Mouse (Mus musculus): Measurements from ENCODE around the gene Zmym3. TPM values are rescaled to one million over a fixed set of nuclear protein-coding genes. Genes with fewer than 3 reads are reported as not detected.
"Not testable (repeated sequence)": the region's sequence is repeated elsewhere in the genome, so short reads cannot be mapped to it uniquely, and the experiment has no call there.

The Zmym3 gene
- polyA plus RNA-seq, 1 experiment from 2014 or later: 24.2 TPM

DNA sequence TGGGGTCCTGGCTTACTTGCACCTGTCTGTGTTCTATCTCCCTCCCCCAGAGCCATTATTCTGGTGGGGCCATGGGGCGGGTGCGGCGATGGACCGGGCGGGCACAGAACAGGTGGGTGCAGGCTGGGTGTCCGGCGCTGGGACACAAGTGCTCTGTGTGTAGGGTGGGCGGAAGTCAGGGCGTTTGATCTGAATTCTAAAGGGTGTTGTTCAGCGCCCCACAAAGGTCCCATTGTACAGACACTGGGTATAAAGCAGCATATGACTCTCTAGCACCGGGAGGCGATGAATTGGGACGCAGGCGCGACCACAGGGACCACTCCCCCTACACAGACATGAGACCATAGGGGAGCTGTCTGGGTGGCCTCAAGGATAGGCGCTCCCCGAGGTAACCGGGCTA lies 37.2 kb downstream of the Zmym3 start:
- no peak overlapping the region for H3K9ac ChIP-seq (ENCODE audit: low read depth, low read length)
- no peak overlapping the region for H3K4me3 ChIP-seq (ENCODE audit: low read depth, low read length)
- H3K4me1 ChIP-seq (replicated peaks; ENCODE audit: control insufficient read depth, insufficient read depth, low read length): no peaks in the 10 kb centered on the region
- no peak for ATAC-seq (ENCODE audit: low FRiP score)
- no peak overlapping the region for H3K4me2 ChIP-seq (replicated peaks; ENCODE audit: low read depth, low read length)
- DNase-seq (ENCODE audit: low spot score): no peak
- no peaks in the 10 kb centered on the region for H3K36me3 ChIP-seq (ENCODE audit: control insufficient read depth, insufficient read depth, low read length)
- no peak overlapping the region for H3K27ac ChIP-seq (ENCODE audit: low read depth, low read length)
- H3K9me3 ChIP-seq (ENCODE audit: control insufficient read depth, low read length): no peaks in the 10 kb centered on the region
- peaks cover 37% of the 10 kb centered on the region for H3K27me3 ChIP-seq (ENCODE audit: control insufficient read depth, insufficient read depth, low read length)
- WGBS: 25% methylated on average over 18 of the region's 18 CpGs

DNA sequence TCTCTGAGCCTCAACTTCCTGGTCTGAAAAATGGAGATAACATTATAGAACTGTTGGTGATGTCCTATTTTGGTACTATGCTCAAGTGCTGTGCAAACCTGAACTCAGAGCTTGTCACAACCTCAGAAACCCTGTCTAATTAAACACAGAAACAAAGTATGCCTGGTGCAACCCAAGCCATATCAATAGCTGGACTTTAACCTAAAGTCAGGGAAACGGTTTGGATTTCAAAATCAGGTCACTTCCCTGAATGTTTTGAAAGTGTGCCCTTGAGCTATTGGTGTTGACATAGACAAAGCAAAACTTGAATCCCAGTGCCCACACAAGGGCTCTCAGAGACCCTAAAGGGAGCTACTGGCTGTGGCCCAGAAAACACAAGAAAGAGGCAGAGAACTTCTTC lies 40.9 kb downstream of the Zmym3 start:
- H3K36me3 ChIP-seq (ENCODE audit: control insufficient read depth, insufficient read depth, low read length): no peaks in the 10 kb centered on the region
- H3K27ac ChIP-seq (ENCODE audit: low read depth, low read length): no peak overlapping the region
- WGBS: 76% methylated on average over 1 of the region's 1 CpGs
- no peak overlapping the region for H3K9ac ChIP-seq (ENCODE audit: low read depth, low read length)
- no peak overlapping the region for H3K4me2 ChIP-seq (replicated peaks; ENCODE audit: low read depth, low read length)
- peaks cover 23% of the 10 kb centered on the region for H3K27me3 ChIP-seq (ENCODE audit: control insufficient read depth, insufficient read depth, low read length)
- ATAC-seq (ENCODE audit: low FRiP score) (no peak), DNase-seq (ENCODE audit: low spot score) (no peak)
- no peaks in the 10 kb centered on the region for H3K9me3 ChIP-seq (ENCODE audit: control insufficient read depth, low read length)
- no peak overlapping the region for H3K4me3 ChIP-seq (ENCODE audit: low read depth, low read length)
- no peaks in the 10 kb centered on the region for H3K4me1 ChIP-seq (replicated peaks; ENCODE audit: control insufficient read depth, insufficient read depth, low read length)

DNA sequence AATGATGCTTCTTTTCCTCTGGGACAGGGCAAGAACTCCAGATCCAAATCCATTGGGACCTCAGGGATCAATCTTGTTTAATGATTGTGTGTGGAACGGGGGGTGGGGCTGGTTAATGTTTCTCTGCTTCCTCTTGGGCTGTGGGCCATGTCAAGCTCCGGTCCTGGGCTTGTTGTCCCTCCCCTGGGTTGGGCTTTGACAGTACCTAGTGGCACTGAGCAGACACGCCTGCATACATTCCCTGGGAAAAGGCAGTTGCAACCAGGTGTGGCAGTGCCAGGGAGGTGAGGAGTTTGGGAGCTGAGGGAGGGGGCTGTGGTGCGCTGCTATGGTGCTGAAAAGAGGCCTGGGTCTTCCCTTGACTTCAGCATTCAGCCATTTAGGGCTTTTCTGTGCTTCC lies 43.6 kb downstream of the Zmym3 start:
- WGBS: 64% methylated on average over 4 of the region's 4 CpGs

DNA sequence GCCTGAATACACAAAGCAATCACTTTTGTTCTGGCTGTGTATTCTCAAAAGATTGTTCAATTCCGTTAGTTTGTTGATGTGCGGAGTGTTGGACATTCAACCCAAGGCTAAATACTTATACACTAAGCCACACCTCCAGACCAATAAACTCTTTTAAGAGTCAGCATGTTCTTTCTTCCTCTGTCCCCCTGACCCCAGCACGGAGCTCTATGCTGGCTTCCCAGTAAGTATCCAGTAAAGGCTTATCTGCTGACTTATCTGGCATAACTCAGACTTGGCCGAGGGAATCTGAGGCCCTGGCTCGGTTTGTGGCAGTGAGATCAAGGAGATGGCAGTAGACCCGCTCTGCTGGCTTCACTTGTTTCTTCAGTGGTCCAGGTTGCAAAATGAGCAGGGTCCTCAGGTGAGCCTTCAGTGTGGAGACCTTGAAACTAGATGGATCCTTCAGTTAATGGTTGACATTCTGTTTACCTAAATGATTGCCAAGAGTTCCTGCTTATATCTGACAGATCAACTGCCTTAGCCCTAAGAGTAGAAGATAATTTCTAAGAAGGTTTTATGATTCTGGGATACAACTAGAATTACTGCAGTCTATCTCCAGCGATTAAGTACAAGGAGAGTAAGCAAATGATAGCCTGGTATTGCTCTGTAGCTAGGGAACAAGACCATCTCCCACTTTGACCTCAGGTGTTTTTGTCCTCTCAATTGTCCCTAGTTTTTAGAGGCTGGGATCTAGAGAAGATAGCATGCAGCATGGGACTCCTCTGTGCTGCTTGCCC lies 44.3 kb downstream of the Zmym3 start, which contains the start of gene Gjb1:
Gene Gjb1, plus strand, starts transcription at position 189 of the 779 bp plus-strand sequence.
- Histone ChIP-seq H3K4me3 (ENCODE audit: low read depth, low read length) (no peak within 1 kb of the TSS), H3K4me2 (replicated peaks; ENCODE audit: low read depth, low read length) (no peak within 1 kb of the TSS), H3K9me3 (ENCODE audit: control insufficient read depth, low read length) (no peaks in the 10 kb centered on the region), H3K9ac (ENCODE audit: low read depth, low read length) (no peak within 1 kb of the TSS), H3K27me3 (ENCODE audit: control insufficient read depth, insufficient read depth, low read length) (no peaks in the 10 kb centered on the region), H3K27ac (ENCODE audit: low read depth, low read length) (no peak within 1 kb of the TSS), H3K36me3 (ENCODE audit: control insufficient read depth, insufficient read depth, low read length) (no peaks in the 10 kb centered on the region), H3K4me1 (replicated peaks; ENCODE audit: control insufficient read depth, insufficient read depth, low read length) (no peaks in the 10 kb centered on the region)
- DNase-seq (ENCODE audit: low spot score): no peak
- 80% methylated on average over 7 of the region's 7 CpGs for WGBS
- no peak for ATAC-seq (ENCODE audit: low FRiP score)

More for the DNA sequence above, 43.6 kb downstream of the Zmym3 start:
- Histone ChIP-seq H3K36me3 (ENCODE audit: control insufficient read depth, insufficient read depth, low read length) (no peaks in the 10 kb centered on the region), H3K9ac (ENCODE audit: low read depth, low read length) (no peak overlapping the region), H3K4me2 (replicated peaks; ENCODE audit: low read depth, low read length) (no peak overlapping the region), H3K9me3 (ENCODE audit: control insufficient read depth, low read length) (no peaks in the 10 kb centered on the region), H3K4me1 (replicated peaks; ENCODE audit: control insufficient read depth, insufficient read depth, low read length) (no peaks in the 10 kb centered on the region), H3K27me3 (ENCODE audit: control insufficient read depth, insufficient read depth, low read length) (0 out of 2 replicates have a peak, but pooled peaks cover 3% of the 10 kb centered on the region), H3K4me3 (ENCODE audit: low read depth, low read length) (no peak overlapping the region), H3K27ac (ENCODE audit: low read depth, low read length) (no peak overlapping the region)
- no peak for DNase-seq (ENCODE audit: low spot score)
- no peak for ATAC-seq (ENCODE audit: low FRiP score)

DNA sequence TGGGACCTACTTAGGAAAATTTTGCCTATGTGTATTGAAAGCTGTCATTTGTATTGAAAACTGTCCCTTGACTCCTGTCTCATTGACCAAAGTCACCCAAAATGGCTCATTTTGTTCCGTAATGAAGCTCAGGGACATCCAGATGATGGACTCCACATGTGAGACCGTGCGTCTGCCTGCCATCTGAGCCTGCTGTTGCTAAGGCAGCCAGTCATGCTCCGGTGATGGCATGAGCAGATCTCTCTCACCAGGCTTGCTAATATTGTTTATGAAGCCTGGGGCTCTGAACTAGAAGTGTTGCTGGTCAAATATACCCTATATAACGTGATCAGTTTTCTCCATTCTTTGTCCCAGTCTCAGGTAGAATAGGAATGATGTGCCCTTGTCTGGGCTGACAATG lies 47.7 kb downstream of the Zmym3 start:
- WGBS: 55% methylated on average over 5 of the region's 5 CpGs

DNA sequence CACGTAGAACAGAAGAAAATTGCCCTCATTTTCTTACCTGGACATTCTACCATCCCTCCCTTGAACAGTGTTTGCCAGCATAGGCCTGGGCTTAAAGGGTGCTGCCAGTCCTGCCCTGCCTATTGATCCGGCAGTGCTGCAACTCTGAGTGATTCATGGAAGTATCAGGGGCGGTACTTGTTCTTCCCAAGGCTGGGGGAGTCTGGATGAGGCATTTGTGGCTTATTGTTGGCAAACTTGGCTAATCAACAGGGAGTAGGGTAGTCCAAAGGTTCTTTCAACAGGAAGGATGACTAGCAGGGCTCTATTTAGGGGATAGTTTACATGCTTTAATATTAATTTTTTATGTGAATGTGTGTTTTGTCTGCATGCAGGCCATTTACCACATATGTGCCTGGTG lies 50.1 kb downstream of the Zmym3 start:
- Histone ChIP-seq H3K4me3 (ENCODE audit: low read depth, low read length) (no peak overlapping the region), H3K27me3 (ENCODE audit: control insufficient read depth, insufficient read depth, low read length) (no peaks in the 10 kb centered on the region), H3K9ac (ENCODE audit: low read depth, low read length) (no peak overlapping the region), H3K9me3 (ENCODE audit: control insufficient read depth, low read length) (no peaks in the 10 kb centered on the region), H3K4me1 (replicated peaks; ENCODE audit: control insufficient read depth, insufficient read depth, low read length) (no peaks in the 10 kb centered on the region), H3K36me3 (ENCODE audit: control insufficient read depth, insufficient read depth, low read length) (no peaks in the 10 kb centered on the region), H3K27ac (ENCODE audit: low read depth, low read length) (no peak overlapping the region), H3K4me2 (replicated peaks; ENCODE audit: low read depth, low read length) (no peak overlapping the region)
- ATAC-seq (ENCODE audit: low FRiP score): no peak
- 73% methylated on average over 3 of the region's 3 CpGs for WGBS
- no peak for DNase-seq (ENCODE audit: low spot score)

More for the DNA sequence above, 47.7 kb downstream of the Zmym3 start:
- H3K4me3 ChIP-seq (ENCODE audit: low read depth, low read length): no peak overlapping the region
- H3K9ac ChIP-seq (ENCODE audit: low read depth, low read length): no peak overlapping the region
- H3K9me3 ChIP-seq (ENCODE audit: control insufficient read depth, low read length): no peaks in the 10 kb centered on the region
- no peak overlapping the region for H3K27ac ChIP-seq (ENCODE audit: low read depth, low read length)
- H3K4me1 ChIP-seq (replicated peaks; ENCODE audit: control insufficient read depth, insufficient read depth, low read length): no peaks in the 10 kb centered on the region
- no peak overlapping the region for H3K4me2 ChIP-seq (replicated peaks; ENCODE audit: low read depth, low read length)
- H3K36me3 ChIP-seq (ENCODE audit: control insufficient read depth, insufficient read depth, low read length): no peaks in the 10 kb centered on the region
- H3K27me3 ChIP-seq (ENCODE audit: control insufficient read depth, insufficient read depth, low read length): no peaks in the 10 kb centered on the region
- ATAC-seq (ENCODE audit: low FRiP score): no peak
- DNase-seq (ENCODE audit: low spot score): no peak

DNA sequence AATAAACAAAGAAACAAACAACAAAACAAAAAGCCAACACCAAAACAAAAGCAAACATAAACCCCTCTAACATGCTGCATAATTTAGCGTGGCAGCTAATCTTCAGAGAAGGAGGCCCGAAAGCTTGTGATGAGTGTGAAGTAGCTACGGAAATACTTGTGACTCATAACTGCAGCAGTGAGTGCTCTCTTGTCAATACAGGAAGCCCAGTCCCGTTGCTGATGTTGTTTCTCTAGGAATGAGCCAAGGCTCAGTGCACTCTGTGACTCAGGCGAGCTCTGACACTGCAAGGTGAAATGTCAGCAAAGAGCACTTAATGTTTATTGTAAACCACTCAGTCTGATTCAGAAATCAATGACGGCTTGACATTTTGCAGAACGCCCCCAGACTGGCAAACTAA lies 51.6 kb downstream of the Zmym3 start:
- DNase-seq (ENCODE audit: low spot score): no peak
- 75% methylated on average over 7 of the region's 7 CpGs for WGBS

DNA sequence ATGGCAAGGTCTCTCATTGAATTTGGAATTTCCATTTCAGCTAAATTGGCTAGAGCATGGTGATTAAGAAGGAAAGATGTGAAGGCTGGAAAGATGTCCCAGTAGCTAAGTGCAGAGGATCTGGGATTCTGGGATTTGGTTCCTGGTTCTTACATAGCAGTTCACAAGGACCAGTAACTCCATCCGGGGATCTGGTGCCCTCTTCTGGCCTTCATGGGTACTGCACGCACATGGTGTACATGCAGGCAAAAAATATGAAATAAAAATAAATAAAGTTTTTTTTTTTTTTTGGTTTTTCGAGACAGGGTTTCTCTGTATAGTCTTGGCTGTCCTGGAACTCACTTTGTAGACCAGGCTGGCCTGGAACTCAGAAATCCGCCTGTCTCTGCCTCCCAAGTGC lies 61.7 kb downstream of the Zmym3 start:
- H3K4me1 ChIP-seq (replicated peaks; ENCODE audit: control insufficient read depth, insufficient read depth, low read length); H3K9me3 ChIP-seq (ENCODE audit: control insufficient read depth, low read length); H3K27ac ChIP-seq (ENCODE audit: low read depth, low read length); H3K4me2 ChIP-seq (replicated peaks; ENCODE audit: low read depth, low read length); H3K36me3 ChIP-seq (ENCODE audit: control insufficient read depth, insufficient read depth, low read length); H3K9ac ChIP-seq (ENCODE audit: low read depth, low read length); DNase-seq (ENCODE audit: low spot score); H3K4me3 ChIP-seq (ENCODE audit: low read depth, low read length); ATAC-seq (ENCODE audit: low FRiP score); H3K27me3 ChIP-seq (ENCODE audit: control insufficient read depth, insufficient read depth, low read length): not testable (repeated sequence)
- WGBS: 61% methylated on average over 3 of the region's 4 CpGs

More for the DNA sequence above, 51.6 kb downstream of the Zmym3 start:
- no peak overlapping the region for H3K27ac ChIP-seq (ENCODE audit: low read depth, low read length)
- H3K4me1 ChIP-seq (replicated peaks; ENCODE audit: control insufficient read depth, insufficient read depth, low read length): no peaks in the 10 kb centered on the region
- H3K36me3 ChIP-seq (ENCODE audit: control insufficient read depth, insufficient read depth, low read length): no peaks in the 10 kb centered on the region
- H3K4me2 ChIP-seq (replicated peaks; ENCODE audit: low read depth, low read length): no peak overlapping the region
- H3K27me3 ChIP-seq (ENCODE audit: control insufficient read depth, insufficient read depth, low read length): no peaks in the 10 kb centered on the region
- H3K4me3 ChIP-seq (ENCODE audit: low read depth, low read length): no peak overlapping the region
- no peaks in the 10 kb centered on the region for H3K9me3 ChIP-seq (ENCODE audit: control insufficient read depth, low read length)
- no peak for ATAC-seq (ENCODE audit: low FRiP score)
- H3K9ac ChIP-seq (ENCODE audit: low read depth, low read length): no peak overlapping the region
